Mouse (Mus musculus) urinary bladder, postnatal 10 days (tissue): ENCODE results near the gene Fli1.

ENCODE experiments used
- DNase-seq: peaks from one replicate; pipeline ENCODE4 v3.0.0; 2022; ENCODE audit warnings: low spot score

Fli1 gene

GRCm38 (mm10) chr9:32549462-32550384, 7.1 kb upstream of the Fli1 start:
- no peak for DNase-seq

- DNase-seq: no peak
Observed at GRCm38 (mm10) chr9:32546731-32547130, 4.1 kb upstream of the Fli1 start.

DNA sequence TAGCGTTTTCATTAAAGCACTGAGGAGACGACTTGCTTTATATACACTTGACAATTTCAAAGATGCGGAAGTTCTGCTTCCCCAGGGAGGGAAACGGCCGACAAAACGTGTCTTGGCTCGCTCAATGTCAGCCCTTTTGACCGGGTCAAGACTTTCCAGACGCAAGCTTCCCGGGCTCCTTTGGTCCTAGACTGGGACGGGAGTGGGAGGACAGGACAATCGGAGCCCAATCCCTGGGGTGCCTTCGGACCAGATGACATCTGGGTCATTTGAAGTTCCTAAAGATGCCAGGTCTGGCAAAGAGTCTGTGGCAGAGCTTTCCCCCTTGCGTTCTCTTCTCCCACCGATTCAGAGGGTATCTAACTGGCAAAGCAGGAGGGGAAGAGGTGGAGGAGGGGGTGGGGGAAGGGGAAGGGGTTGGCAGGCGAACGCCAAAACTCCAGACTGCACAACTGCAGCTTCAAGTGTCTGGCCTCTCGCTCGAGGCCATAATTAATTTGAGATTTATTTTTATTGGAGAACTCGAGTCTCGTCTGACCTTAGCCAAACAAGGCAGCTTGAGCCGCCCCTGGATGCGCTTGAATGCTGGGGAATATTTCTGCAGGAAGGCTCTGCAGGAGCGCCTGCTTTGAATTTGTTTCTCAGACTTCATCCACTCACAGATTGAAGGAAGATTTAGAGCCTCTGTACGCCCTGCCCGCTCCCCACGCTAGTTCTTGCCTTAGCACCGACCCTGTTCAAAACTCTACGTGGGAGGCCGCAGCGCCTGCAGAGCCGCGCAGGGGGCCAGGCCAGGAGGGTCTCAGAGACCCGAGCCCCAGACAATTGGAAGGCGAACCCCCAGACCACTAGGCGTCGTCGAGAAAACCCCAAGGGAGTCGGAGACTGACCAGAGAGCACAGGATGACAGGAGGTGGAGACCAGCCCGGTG, 2.3 kb upstream of the Fli1 start:
- no peak for DNase-seq

DNA sequence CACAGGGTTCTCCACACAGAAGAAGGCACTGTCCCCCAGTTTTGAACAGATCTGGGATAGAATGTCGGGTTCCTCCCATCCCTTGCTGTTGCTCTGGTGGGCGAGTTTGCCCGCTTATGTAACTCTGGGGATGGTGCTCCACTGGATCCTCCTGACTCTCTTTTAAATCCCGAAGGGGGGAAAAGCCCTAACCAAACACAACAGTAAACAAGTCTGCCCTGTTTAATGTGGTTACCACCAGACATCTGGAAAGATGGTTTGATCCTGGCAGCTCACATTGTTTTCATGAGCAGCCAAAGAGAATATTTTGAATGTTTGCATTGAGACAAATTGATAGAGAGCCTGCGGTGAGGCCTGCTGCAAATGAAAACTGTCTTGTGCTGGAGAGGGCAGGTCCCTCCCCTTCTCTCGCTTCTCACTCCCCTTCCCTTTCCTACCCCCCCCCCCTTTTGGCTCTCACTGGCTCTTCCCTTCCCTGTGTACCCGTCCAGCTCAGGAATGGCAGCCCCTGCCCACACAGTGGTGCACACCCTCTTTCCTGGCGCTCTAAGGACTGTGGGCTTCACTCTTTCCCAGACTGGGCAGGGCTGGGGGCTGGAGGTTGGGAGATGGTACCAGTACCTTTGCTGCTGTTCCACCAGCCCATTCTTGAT, 1.4 kb upstream of the Fli1 start:
- no peak for DNase-seq

DNA sequence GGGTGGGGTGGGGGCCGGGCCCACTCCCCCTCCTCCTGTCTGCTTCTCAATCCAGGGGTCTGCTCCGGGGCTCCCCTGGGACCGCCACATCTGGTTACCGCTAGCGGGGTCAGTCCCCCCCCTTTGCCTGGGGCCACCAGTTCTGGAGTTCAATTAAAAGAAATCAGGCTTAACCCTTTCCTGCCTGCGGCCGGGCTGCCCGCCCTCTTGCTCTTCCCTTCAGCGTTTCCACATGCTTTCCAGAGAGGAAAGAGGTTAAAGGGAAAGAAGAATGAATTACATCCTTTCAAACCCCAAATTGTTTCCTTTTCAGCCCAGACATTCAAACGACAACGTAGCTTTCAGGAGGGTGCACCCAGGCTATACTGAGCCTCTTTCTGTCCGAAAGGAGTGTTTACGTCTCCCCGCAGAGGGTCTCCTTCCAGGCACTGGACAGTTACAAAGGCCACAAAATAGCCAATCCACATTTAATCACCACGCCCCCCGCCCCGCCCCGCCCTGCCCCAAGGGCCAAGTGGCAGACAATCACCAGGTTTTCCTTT, 450 bp upstream of the Fli1 start:
- DNase-seq: no peak

DNA sequence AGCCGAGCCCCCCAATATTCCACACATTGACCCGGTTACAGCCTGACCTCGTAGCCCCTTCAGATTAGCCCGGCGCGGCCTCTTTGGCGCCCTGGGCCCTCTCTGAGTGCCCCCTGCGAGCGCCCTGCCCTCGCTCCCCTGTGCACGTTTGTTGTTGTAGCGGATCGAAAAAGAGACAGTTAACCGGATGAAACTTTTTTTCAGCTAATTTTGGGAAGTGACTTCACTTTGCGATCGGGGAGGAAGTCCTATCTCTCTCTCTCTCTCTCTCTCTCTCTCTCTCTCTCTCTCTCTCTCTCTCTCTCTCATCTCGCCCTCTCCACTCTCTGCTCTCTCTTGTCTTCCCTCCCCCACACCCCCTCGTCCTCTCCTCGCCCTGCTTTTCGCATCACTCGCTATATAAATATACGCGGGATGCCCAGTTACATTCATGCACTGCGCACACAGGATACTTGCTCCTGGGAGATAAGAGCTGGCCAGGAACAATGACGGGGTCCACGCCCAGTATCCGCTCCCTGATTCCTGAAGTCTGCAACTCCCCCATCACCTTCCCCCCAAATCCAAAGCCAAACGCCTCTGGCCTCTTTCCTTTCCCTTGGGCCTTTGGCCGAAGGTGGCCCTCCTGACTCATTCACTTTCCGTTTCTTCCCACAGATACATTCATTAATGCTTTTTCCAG, 1.3 kb downstream of the Fli1 start:
- DNase-seq: no peak

- no peak for DNase-seq
Observed at GRCm38 (mm10) chr9:32540406-32541222, 2.0 kb downstream of the Fli1 start.

GRCm38 (mm10) chr9:32540061-32540405, 2.6 kb downstream of the Fli1 start:
- no peak for DNase-seq

GRCm38 (mm10) chr9:32539321-32539761, 3.3 kb downstream of the Fli1 start:
- DNase-seq: no peak

GRCm38 (mm10) chr9:32538124-32538523, 4.5 kb downstream of the Fli1 start:
- no peak for DNase-seq

DNA sequence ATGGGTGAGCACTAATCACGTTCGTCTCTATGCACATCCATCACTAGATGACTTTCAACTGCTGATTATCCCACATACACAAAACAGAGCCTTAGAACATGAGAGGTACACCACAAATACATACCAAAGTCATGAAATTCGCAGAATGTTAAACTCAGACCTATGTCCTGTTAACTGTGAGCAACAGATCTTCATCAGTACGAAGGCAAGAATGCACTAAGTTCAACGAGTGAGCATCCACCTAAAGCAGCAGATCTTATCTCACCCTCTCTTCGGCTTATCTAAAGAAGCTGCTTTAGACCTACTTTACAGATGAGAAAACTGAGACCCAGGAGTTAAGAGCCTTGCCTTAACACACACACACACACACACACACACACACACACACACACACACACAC, 5.0 kb downstream of the Fli1 start:
- DNase-seq: no peak

DNA sequence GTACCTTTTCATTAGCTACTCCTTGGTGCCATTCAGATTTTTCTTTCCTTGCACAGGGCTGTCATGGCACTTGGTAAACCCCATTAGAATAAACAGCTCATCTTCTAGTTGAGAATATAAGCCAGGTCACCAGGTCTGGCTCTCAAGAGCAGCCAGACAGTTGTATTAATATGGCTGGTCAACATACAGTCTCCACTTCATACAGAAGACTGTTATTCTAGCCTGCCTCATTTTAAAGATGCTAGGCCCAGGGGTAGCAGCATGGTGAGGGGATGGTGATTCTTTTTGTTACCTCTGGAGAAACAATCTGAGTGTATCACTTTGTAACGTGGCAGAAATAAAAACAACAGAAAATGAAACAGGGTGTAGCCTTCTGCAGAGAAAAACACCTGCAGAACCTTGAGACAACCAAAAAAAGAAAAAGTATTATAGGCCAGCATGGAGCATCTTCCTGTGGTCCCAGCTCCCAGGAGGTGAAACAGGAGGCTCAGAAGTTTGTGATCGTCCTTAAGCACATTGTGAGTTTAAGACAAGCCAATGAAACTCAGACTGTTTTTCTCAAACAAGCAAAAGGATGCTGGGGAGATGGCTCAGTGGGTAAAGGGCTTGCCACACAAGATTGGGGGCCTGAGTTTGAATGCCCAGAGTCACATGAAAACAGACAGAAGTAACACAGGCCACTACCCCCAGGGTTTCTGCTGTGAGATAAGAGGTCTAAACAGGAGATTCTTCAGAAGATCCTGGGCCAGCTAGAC, 7.3 kb downstream of the Fli1 start:
- no peak for DNase-seq

- DNase-seq: no peak
Observed at GRCm38 (mm10) chr9:32534025-32534615, 8.5 kb downstream of the Fli1 start.

- no peak for DNase-seq
Observed at GRCm38 (mm10) chr9:32531588-32531987, 11.1 kb downstream of the Fli1 start.

- DNase-seq: no peak
Observed at GRCm38 (mm10) chr9:32530975-32531374, 11.7 kb downstream of the Fli1 start.

GRCm38 (mm10) chr9:32530188-32530587, 12.5 kb downstream of the Fli1 start:
- no peak for DNase-seq

- no peak for DNase-seq
Observed at GRCm38 (mm10) chr9:32529594-32529993, 13.1 kb downstream of the Fli1 start.

DNA sequence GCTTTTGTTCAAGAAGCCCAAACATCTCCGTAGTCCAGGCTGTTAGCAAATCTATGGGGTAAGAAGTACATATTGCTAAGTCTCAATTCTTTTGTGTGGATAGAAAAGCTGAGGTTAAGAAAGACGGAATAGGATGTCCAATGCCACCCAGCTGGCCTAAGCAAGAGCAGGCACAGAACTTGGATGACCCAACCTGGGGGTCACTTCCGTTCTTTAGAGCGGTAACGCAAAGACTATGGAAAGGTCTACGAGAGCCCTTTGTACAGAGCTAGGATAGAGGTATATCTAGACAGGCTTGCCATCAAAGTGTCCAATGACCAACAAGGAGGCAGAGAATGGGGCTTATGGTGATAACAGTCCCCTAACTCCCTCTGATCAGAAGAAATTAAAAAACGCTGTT, 15.3 kb downstream of the Fli1 start:
- DNase-seq: no peak

GRCm38 (mm10) chr9:32525787-32526186, 16.9 kb downstream of the Fli1 start:
- no peak for DNase-seq
